Mouse (Mus musculus) liver, postnatal 0 days (tissue): ENCODE results near the gene Dact2. TPM values are rescaled to one million over a fixed set of nuclear protein-coding genes. Genes with fewer than 3 reads are reported as not detected.
A peak's percentile ranks its signal among the peaks of the same experiment; 100 is the strongest.

Experiments used
- ATAC-seq: fragments of 200-750 bp; cut with Nextera tagmentation; 2 replicates; pipeline ENCODE4 v1.8.0; 2017; ENCODE audit warnings: mild to moderate bottlenecking, moderate library complexity
- DNase-seq: peaks from one replicate; pipeline ENCODE4 v3.0.0-alpha.2; 2016
- H3K27ac ChIP-seq: fragments of 300-500 bp; sonication (generic); 2 replicates; pipeline ENCODE4 v1.5.1; 2014; ENCODE audit warnings: antibody characterized with exemption, moderate library complexity, mild to moderate bottlenecking, low read depth
- H3K27me3 ChIP-seq: fragments of 300-500 bp; sonication (generic); 2 replicates; pipeline ENCODE4 v1.6.1; 2014; ENCODE audit warnings: low read length, control low read depth, mixed read lengths; ENCODE audit not compliant: insufficient read depth
- H3K36me3 ChIP-seq: fragments of 300-500 bp; sonication (generic); replicated peaks from 2 replicates; pipeline ENCODE4 v1.6.1; 2014; ENCODE audit warnings: mild to moderate bottlenecking, control low read depth, low read length, moderate library complexity, mixed read lengths; ENCODE audit not compliant: insufficient read depth
- H3K4me1 ChIP-seq: fragments of 300-500 bp; sonication (generic); 2 replicates; pipeline ENCODE4 v1.6.1; 2014; ENCODE audit warnings: antibody characterized with exemption, mild to moderate bottlenecking, control low read depth; ENCODE audit not compliant: insufficient read depth
- H3K4me2 ChIP-seq: fragments of 300-500 bp; sonication (generic); 2 replicates; pipeline ENCODE4 v1.6.1; 2014; ENCODE audit warnings: low read depth, mild to moderate bottlenecking, low read length, moderate library complexity, mixed read lengths
- H3K4me3 ChIP-seq: fragments of 300-500 bp; sonication (generic); 2 replicates; pipeline ENCODE4 v1.5.1; 2014; ENCODE audit warnings: low read depth, low read length
- H3K9ac ChIP-seq: fragments of 300-500 bp; sonication (generic); replicated peaks from 2 replicates; pipeline ENCODE4 v1.6.1; 2014; ENCODE audit warnings: mild to moderate bottlenecking, moderate library complexity
- H3K9me3 ChIP-seq: fragments of 300-500 bp; sonication (generic); 2 replicates; pipeline ENCODE4 v1.6.1; 2016; ENCODE audit warnings: mild to moderate bottlenecking, control low read depth, low read length, mixed read lengths
- CTCF ChIP-seq: sonication (generic); IDR thresholded peaks from 2 replicates; pipeline ENCODE4 v1.5.1; 2016; ENCODE audit warnings: antibody characterized with exemption, low read depth
- EP300 ChIP-seq: IDR thresholded peaks from 2 replicates; pipeline ENCODE4 v1.6.1; 2016; ENCODE audit warnings: antibody characterized with exemption, low read depth, mild to moderate bottlenecking
- WGBS: fragments of 180-500 bp; shearing (Covaris S2); extraction: QIAGEN DNeasy Blood & Tissue Kit; methylation state at CpG from one replicate; pipeline ENCODE4 v1.1.7; 2014; ENCODE audit not compliant: insufficient replicate concordance; 5-methylcytosine and 5-hydroxymethylcytosine counted together
- polyA plus RNA-seq: library from polyadenylated mRNA; unstranded; fragments of >200 nt; fragmentation: Nextera tagmentation; extraction: Ambion mirVana; gene quantifications from 2 replicates; pipeline ENCODE4 v1.2.1, GENCODE M21; 2015

Gene Dact2
- polyA plus RNA-seq, 1 experiment from 2014 or later, result 2.4 TPM

GRCm38 (mm10) chr17:14221893-14222615 lies 17.9 kb upstream of the Dact2 start:
- ATAC-seq, result no peak
- Histone ChIP-seq H3K9ac (no peak overlapping the region), H3K4me1 (no peaks in the 10 kb centered on the region), H3K9me3 (no peaks in the 10 kb centered on the region), H3K27me3 (no peaks in the 10 kb centered on the region), H3K36me3 (no peaks in the 10 kb centered on the region), H3K27ac (no peak overlapping the region), H3K4me3 (no peak overlapping the region), H3K4me2 (no peak overlapping the region)
- peak; percentile 33; the same call in 1 of the 2 replicates for TF ChIP-seq CTCF
- TF ChIP-seq EP300, result no peak
- DNase-seq, result no peak
- 30% methylated on average over 11 of the region's 11 CpGs for WGBS

- Histone ChIP-seq H3K4me3 (no peak overlapping the region), H3K27ac (no peak overlapping the region), H3K9me3 (no peaks in the 10 kb centered on the region), H3K9ac (no peak overlapping the region), H3K4me1 (no peaks in the 10 kb centered on the region), H3K4me2 (no peak overlapping the region), H3K36me3 (no peaks in the 10 kb centered on the region), H3K27me3 (no peaks in the 10 kb centered on the region)
- ATAC-seq, result no peak
- TF ChIP-seq EP300 (no peak), CTCF (peak; percentile 80)
- WGBS, result 52% methylated on average over 7 of the region's 7 CpGs
- DNase-seq, result peak; percentile 65
Observed at GRCm38 (mm10) chr17:14220606-14221202, 16.6 kb upstream of the Dact2 start.

- H3K27ac ChIP-seq, result no peak overlapping the region
- WGBS, result 38% methylated on average over 3 of the region's 3 CpGs
- DNase-seq (no peak), ATAC-seq (peak; percentile 27; the same call in 1 of the 2 replicates)
- no peak overlapping the region for H3K4me3 ChIP-seq
- TF ChIP-seq EP300 (no peak), CTCF (no peak)
- H3K27me3 ChIP-seq, result no peaks in the 10 kb centered on the region
- no peaks in the 10 kb centered on the region for H3K36me3 ChIP-seq
- no peaks in the 10 kb centered on the region for H3K9me3 ChIP-seq
- no peak overlapping the region for H3K4me2 ChIP-seq
- no peaks in the 10 kb centered on the region for H3K4me1 ChIP-seq
- H3K9ac ChIP-seq, result no peak overlapping the region
Observed at GRCm38 (mm10) chr17:14213976-14214529, 9.9 kb upstream of the Dact2 start.

- TF ChIP-seq CTCF (no peak), EP300 (no peak)
- H3K9me3 ChIP-seq, result no peaks in the 10 kb centered on the region
- H3K4me2 ChIP-seq, result no peak overlapping the region
- DNase-seq (no peak), ATAC-seq (no peak)
- 69% methylated on average over 7 of the region's 7 CpGs for WGBS
- H3K27ac ChIP-seq, result no peak overlapping the region
- H3K9ac ChIP-seq, result no peak overlapping the region
- H3K4me1 ChIP-seq, result no peaks in the 10 kb centered on the region
- H3K36me3 ChIP-seq, result no peaks in the 10 kb centered on the region
- H3K4me3 ChIP-seq, result no peak overlapping the region
- H3K27me3 ChIP-seq, result no peaks in the 10 kb centered on the region
Observed at GRCm38 (mm10) chr17:14212796-14213195, 8.7 kb upstream of the Dact2 start.

- DNase-seq (no peak), ATAC-seq (no peak)
- H3K4me2 ChIP-seq, result no peak overlapping the region
- no peaks in the 10 kb centered on the region for H3K4me1 ChIP-seq
- H3K9ac ChIP-seq, result no peak overlapping the region
- H3K27me3 ChIP-seq, result peaks cover 30% of the 10 kb centered on the region
- no peak overlapping the region for H3K4me3 ChIP-seq
- WGBS, result 32% methylated on average over 5 of the region's 5 CpGs
- no peaks in the 10 kb centered on the region for H3K36me3 ChIP-seq
- TF ChIP-seq CTCF (no peak), EP300 (no peak)
- no peaks in the 10 kb centered on the region for H3K9me3 ChIP-seq
- H3K27ac ChIP-seq, result no peak overlapping the region
Observed at GRCm38 (mm10) chr17:14207093-14207561, 3.0 kb upstream of the Dact2 start.

- Histone ChIP-seq H3K36me3 (no peaks in the 10 kb centered on the region), H3K9me3 (no peaks in the 10 kb centered on the region), H3K27ac (no peak overlapping the region), H3K27me3 (peaks cover 30% of the 10 kb centered on the region), H3K4me3 (no peak overlapping the region), H3K4me2 (no peak overlapping the region), H3K4me1 (no peaks in the 10 kb centered on the region), H3K9ac (no peak overlapping the region)
- DNase-seq (peak; percentile 75), ATAC-seq (no peak)
- WGBS, result 29% methylated on average over 3 of the region's 3 CpGs
- TF ChIP-seq EP300 (no peak), CTCF (peak; percentile 89)
Observed at GRCm38 (mm10) chr17:14206062-14206461, 2.0 kb upstream of the Dact2 start.
